Mouse (Mus musculus): ENCODE results near the gene H60b.

- TF ChIP-seq POLR2A (IDR thresholded peaks at IDR 0.05; ENCODE audit: low read depth, low read length) (no peak), USF1 (IDR thresholded peaks at IDR 0.05; ENCODE audit: low read depth, low read length) (no peak), JUN (IDR thresholded peaks at IDR 0.05; ENCODE audit: insufficient read depth, low read depth, low read length) (no peak), CTCF (conservative IDR thresholded peaks at IDR 0.05 in 1 of 2, IDR thresholded peaks at IDR 0.05 in 1 of 2; ENCODE audit: low read depth in 2 of 2, low read length in 2 of 2) (no peak)
These were observed 115.4 kb downstream of the H60b start for GRCm38 (mm10) chr10:22273684-22274305.
